Mouse (Mus musculus): ENCODE results near the gene Cd163.

The Cd163 gene

GRCm38 (mm10) chr6:124360549-124360948, 56.1 kb downstream of the Cd163 start:
- DNase-seq (ENCODE audit: low read depth in 2 of 2, low spot score in 2 of 2): peak in 1 of 2 experiments; percentile 43

DNA sequence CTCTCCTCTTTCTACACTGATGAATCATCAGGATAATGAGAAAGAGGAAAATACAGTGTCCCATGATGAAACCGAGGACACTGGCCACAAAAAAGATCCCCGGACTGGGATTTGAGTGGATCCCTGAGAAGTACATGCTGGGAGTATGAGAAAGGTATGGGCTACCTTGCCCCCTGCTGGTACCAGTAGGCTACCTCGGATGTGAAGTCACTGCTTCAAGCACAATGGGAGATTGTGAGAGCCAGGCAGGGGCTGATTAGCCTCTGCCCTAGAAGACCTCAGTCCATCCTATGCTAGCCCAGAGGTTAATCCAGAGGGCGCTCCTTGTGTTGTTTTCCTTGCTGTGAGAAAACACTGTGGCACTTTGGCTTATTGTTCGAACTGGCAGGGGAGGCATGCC, 59.9 kb downstream of the Cd163 start:
- DNase-seq (ENCODE audit: low read depth in 2 of 2, low spot score in 2 of 2): no peak

DNA sequence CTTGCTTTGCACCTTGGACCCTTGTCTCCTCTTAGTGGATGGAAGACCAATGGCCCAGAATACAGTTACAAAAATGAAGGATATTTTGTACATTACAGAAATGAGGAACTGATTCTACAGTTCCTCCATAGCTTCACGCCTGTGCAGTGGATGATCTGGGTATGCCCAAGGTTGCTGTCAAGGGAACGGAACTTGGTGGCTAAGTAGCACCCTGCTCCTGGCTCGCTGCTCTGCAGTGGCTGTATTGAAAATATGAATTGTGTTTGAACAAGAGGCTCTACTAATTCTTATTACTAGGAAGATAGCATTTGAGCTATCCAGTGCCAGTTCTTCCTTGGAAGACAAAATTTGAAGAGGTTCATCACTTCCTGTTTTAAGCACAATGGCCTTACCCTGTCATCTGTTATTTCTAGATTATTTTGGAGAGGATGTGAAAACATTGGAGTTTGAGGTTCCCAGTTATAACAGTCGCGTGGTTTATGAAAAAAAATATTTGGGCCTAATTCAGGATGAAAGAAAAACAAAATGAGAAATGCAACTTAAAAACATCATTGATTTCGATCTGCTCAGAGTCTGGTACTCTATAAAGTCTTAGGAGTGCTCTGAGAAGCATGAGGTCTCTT, 69.2 kb downstream of the Cd163 start:
- no peak for DNase-seq (ENCODE audit: low read depth in 2 of 2, low spot score in 2 of 2)

GRCm38 (mm10) chr6:124374683-124375082, 70.2 kb downstream of the Cd163 start:
- DNase-seq (ENCODE audit: low read depth in 2 of 2, low spot score in 2 of 2): no peak

DNA sequence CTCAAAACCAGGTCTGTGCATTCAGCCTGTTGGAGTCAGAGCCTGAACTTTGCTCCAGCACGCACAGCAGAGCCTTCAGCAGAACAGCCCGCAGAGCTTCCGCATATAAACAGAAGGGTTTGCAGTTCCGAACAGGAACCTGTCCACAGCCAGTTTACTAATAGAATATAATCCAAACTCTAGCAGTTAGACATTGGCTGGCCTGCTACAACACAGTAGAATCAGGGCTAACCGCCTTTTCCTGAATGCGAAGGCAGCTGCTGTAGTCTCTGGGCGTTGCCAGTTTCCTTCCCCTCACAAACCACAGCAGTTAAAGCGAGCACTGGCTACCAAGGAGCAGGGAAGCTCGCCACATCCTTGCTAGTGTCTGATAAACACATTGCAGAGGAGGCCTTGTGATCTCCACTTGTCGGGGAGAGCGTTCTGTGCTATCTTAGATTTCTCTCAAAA, 71.0 kb downstream of the Cd163 start:
- peak; percentile 85 to 88 for DNase-seq (ENCODE audit: low read depth in 2 of 2, low spot score in 2 of 2)

- no peak for DNase-seq (ENCODE audit: low read depth in 2 of 2, low spot score in 2 of 2)
Observed at GRCm38 (mm10) chr6:124376311-124376710, 71.9 kb downstream of the Cd163 start.

DNA sequence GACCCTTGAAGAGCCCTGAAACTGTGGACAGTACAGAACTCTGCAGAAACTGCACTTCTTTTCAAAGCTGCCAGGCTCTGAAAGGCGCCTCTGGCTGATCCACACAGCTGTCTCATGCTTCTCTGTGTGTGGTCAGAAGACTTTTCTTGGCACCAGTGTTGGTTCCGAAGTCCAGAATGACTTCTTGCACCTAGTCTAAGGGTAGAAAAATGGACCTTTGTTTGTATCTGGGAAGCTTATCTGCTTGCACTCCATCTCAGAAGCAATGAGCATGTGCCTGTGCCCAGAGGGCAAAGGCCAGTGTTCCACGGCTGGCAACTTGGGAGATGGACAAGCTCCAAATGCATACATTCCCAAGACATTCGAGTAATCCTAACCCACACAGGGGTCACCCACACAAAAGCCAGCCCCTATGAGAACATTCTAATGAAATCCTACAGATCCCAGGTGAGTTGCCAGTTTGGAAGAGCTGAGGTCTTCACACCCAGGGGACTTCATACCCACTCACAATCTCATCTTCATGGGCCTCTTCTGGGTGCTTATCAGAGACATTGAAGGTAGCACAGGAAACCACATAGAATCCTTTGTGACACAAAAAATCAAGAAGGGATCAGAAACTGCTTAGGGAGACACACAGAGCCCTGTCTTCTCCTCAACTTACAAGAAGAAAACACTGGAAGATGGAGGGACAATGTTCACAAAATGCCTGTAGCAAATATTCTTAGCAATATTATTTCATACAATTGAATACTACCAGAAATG, 73.2 kb downstream of the Cd163 start:
- DNase-seq (ENCODE audit: low read depth in 2 of 2, low spot score in 2 of 2): no peak

- peak; percentile 42 to 64 for DNase-seq (ENCODE audit: low read depth in 2 of 2, low spot score in 2 of 2)
Observed at GRCm38 (mm10) chr6:124379331-124379730, 74.9 kb downstream of the Cd163 start.
